Mouse (Mus musculus) heart, adult 18-20 months (tissue): Measurements from ENCODE around the gene Bola3. TPM values are rescaled to one million over a fixed set of nuclear protein-coding genes. Genes with fewer than 3 reads are reported as not detected.

Experiments
- DNase-seq, 2 experiments: peaks; one replicate each; pipeline ENCODE4 v3.0.0; 2021 to 2022; ENCODE audit warnings: mixed read lengths in 1 of 2
- total RNA-seq, 2 experiments: library from RNA; stranded (reverse); gene quantifications; 2 replicates each; pipeline ENCODE4 v1.2.3; 2021

The Bola3 gene
- total RNA-seq, 2 experiments from 2014 or later: 388 to 397 TPM

- DNase-seq: no peak
Measured at GRCm38 (mm10) chr6:83347916-83348315, 1.0 kb upstream of the Bola3 start.

- peak; percentile 88 to 95 for DNase-seq
Measured at GRCm38 (mm10) chr6:83349274-83349958, 469 bp downstream of the Bola3 start.

- DNase-seq: no peak
Measured at GRCm38 (mm10) chr6:83350172-83350571, 1.2 kb downstream of the Bola3 start.

DNA sequence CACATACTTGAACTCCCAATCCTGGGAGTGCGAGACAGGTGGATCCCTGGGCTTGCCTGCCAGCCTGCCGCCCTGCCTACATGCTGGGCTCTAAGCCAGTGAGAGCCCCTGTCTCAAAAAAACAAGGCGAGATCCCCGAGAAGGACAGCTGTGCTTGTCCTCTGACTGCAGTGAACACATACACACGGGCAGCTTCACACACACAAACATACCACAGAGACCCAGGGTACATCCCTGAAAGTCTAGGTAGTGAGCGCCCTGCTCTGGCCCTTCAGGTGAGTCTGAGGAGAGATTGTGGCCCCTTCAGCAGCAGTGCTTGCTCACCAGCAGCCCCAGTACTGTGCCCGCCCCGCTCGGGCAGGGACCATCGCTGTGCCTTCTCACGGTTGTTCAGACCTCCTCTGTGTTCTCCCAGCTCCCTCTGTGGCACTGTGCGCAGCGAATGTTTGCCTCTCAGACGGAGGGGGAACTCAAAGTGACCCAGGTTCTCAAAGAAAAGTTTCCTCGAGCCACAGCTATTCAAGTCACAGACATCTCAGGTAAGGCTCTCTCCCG, 2.0 kb downstream of the Bola3 start:
- DNase-seq: no peak

GRCm38 (mm10) chr6:83351490-83352160, 2.7 kb downstream of the Bola3 start:
- no peak for DNase-seq

GRCm38 (mm10) chr6:83352666-83353410, 3.9 kb downstream of the Bola3 start:
- no peak for DNase-seq

DNA sequence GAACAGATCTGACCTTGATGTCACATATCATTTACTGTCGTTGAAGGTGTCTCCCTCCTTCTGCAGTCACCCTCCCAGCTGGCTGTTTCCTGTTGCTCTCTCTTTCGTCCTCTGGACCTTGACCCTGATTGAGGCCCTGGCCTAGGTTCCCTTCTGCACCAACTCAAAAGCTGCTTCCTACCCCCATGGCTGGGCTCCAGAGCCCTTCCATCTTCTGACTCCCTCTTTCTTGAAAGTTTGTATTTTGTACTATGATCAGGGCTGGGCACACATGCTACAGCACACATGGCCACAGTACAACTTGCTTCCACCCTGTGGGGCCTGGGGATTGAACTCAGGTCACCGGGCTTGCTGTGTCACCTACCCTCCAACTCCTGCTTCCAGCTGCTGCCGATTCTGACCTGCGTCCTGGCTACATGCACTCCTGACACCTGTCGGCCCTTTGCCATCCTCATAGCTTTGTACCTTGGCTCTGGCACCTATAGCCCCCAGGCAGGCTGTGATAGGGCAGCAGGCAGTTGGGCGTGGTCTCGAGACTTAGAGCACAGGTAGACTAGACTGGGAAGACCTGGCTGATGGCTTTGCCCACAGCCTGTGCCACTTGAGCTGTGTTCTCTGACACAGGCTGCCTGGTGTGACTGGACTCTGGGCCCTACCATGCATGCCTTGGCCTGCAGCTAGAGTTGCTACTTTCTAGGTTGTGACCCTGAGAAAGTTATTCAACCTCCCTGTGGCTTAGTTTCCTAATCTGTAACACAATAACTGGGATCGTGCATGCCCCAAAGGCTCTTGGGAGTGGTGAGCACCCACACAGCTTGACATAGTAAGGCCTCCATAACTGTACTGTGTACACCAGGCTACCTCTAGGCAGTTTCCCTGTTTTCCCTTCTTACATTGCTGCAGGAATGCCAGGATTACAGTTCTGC, 6.2 kb downstream of the Bola3 start:
- DNase-seq: no peak

DNA sequence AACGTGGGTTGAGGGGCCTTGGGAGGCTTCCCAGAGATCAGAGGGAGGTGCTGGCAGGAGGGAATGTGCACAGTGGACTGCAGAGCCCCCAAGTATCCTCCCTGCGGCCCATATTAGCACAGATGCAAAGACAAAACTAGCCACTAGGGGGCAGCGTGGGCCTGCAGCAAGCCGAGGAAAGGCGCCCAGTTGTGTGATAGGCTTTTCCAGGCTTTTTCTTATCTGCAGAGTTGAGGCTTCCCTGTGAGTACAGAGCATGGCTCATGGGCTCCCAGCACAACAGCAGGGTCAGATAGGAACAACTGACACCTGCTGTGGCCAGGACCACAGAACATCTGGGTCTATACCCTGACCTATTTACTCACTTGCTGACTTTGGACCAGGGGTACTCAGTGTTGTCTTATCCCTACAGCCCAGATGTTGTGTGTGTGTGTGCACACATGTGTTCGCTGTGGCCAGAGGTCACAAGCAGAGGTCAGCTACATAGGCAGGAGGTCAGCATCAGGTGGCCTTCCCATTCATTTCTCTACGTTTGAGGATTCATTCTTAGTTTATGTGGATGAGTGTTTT, 7.7 kb downstream of the Bola3 start:
- peak; percentile 78 to 95 for DNase-seq

- DNase-seq: no peak
Measured at GRCm38 (mm10) chr6:83357436-83357835, 8.5 kb downstream of the Bola3 start.

DNA sequence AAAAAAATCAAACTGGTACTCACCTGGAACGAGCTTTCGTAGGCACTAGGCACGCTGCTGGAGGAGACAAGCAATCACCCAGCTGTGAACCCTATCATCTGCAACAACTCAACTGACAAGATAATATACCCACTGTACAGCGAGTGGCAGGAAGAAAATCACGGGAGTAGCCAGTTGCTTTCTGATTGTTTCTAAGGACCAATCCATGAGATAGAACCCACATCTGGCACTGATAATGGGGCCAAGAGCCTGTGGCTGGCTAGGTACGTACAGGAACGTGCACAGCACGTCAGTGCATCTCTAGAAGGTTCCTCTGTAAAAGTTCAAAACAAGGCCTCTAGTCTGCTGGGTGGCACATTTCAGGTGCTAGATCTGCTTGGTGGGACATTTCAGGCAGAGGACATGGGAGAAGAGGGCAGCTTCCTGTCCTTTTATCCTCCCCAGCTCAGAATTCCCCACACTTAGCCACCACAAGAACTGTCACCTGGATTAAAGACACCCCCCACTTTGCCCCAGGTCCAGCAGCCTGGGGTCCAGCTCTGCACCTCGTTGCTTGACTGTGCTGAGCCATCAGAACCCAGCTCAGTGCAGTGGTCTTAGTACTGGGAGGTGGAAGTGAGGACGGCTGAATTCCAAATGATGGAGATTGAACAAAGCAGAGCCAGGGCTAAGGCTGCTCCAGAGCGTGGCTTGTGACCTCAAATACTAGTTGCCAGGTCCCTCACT, 12.7 kb downstream of the Bola3 start:
- no peak for DNase-seq

DNA sequence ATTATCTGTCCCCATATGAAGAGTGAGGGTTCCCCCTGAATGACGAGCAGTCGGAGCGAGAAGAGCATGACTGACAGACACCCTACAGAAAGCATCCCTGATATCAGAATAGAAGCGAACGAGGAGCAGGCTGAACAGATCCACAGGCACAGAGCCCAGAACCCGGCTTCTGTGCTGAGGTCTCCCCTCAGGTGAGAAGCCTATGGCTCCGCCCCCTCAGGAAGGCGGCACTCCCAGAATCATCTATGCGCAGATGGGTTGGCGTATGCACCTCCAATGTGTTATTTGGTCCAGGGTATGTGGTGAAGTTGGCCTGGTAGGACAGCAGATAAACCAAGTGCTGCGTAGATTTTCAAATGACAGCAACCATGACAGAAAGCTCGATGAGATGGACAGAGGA, 14.1 kb downstream of the Bola3 start:
- DNase-seq: no peak

GRCm38 (mm10) chr6:83370316-83370965, 21.5 kb downstream of the Bola3 start:
- no peak for DNase-seq

DNA sequence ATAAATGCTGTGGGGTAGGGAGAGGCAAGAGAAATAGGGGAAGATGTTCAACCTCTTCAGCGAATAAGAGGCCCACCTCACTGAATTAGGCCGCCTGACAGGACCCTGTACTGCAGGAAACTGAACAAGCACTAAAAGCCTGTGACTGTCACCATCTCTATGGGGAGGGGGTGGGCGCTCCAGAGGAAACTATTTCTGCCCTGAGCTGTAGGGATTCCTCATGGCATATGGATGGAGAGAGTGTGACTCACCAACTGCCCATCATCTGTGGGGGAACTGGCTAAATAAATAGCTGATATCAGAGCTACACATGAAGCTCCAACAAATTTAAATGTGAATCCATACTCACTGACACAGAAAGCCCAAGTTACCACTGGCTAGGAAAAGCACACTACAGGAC, 22.4 kb downstream of the Bola3 start:
- DNase-seq: no peak

DNA sequence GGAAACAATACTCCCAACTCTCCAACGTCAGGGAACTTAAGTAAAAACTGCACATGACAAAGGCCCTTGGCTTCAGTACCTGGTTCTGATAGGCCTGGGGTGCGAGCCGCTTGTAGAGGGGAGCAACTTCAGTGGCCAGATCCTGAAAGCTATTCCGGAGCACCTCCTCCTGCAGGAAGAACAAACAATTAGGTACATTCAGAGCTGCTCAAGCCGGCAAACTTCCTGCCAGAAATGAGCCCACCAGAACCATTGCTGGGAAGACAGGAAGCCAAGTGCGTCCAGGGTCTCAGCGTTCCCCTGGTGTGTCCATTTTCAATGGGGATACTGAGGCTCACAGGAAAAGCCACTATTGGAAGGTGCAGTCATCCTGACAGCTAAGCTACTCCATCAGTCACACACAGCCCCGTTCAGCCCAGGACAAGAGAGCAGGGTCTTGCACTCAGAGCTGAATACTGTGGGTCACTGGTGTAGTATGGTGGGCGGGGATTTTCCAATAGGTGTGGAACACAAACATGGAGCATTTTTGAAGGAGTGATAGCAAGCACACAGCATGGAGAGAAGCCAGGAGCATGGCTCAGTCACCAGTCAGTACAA, 24.9 kb downstream of the Bola3 start:
- DNase-seq: peak in 1 of 2 experiments; percentile 18

GRCm38 (mm10) chr6:83381510-83382491, 32.9 kb downstream of the Bola3 start:
- DNase-seq: peak; percentile 56 to 75

GRCm38 (mm10) chr6:83385569-83386090, 36.7 kb downstream of the Bola3 start:
- DNase-seq: no peak

GRCm38 (mm10) chr6:83392166-83392780, 43.3 kb downstream of the Bola3 start:
- no peak for DNase-seq

DNA sequence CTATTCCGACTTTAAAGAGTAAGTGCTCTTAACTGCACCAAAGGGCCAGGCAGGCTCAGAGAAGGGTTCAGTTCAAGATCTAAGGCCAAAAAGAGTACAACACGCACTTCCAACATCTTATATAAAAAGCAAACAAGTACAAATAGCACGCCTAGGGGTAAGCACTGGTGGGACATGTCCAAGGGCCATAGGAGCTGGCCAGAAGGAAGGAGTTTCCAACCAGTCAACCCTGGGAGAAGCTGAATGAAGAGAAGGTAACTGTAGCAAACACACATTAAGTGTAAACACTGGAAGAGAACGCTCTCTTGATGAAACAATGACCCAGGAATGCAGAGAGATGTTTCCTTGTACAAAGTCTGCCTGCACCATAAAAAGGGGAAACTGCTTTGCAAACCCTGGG, 45.2 kb downstream of the Bola3 start:
- no peak for DNase-seq
